Mouse (Mus musculus): ENCODE measurements around the gene Abhd16a. TPM values are rescaled to one million over a fixed set of nuclear protein-coding genes. Genes with fewer than 3 reads are reported as not detected.

Abhd16a gene
- polyA plus RNA-seq, 1 experiment = 119 TPM

GRCm38 (mm10) chr17:35134801-35135590, 45.9 kb downstream of the Abhd16a start, which contains the start of gene Bag6:
Bag6 (plus strand) TSS chr17:35135178.
- no peak; the same call in 1 of the 2 replicates for TF ChIP-seq POLR2A (IDR thresholded peaks at IDR 0.05; ENCODE audit: low read depth, low read length)
- TF ChIP-seq CTCF (IDR thresholded peaks at IDR 0.05; ENCODE audit: extremely low read depth, insufficient read depth, insufficient read length, insufficient replicate concordance) = no peak
- H3K4me1 ChIP-seq (ENCODE audit: control insufficient read depth, insufficient read depth, insufficient read length) = peaks cover 5% of the 10 kb centered on the region; the same call in 1 of the 2 replicates
- peak within 1 kb of the TSS; percentile 97 for H3K27ac ChIP-seq (ENCODE audit: insufficient read depth, low read length)
- no peaks in the 10 kb centered on the region for H3K27me3 ChIP-seq (ENCODE audit: control insufficient read depth, insufficient read depth, low read length)
- WGBS = under 1% methylated on average over 66 of the region's 66 CpGs
- peak within 1 kb of the TSS; percentile 98 for H3K4me3 ChIP-seq (ENCODE audit: extremely low read depth, insufficient read depth, insufficient read length)
- peak; percentile 88 to 93 for DNase-seq (ENCODE audit: low read depth in 1 of 2, low spot score in 2 of 2)
- peaks cover 11% of the 10 kb centered on the region for H3K36me3 ChIP-seq (ENCODE audit: control insufficient read depth, insufficient read depth, low read length)

DNA sequence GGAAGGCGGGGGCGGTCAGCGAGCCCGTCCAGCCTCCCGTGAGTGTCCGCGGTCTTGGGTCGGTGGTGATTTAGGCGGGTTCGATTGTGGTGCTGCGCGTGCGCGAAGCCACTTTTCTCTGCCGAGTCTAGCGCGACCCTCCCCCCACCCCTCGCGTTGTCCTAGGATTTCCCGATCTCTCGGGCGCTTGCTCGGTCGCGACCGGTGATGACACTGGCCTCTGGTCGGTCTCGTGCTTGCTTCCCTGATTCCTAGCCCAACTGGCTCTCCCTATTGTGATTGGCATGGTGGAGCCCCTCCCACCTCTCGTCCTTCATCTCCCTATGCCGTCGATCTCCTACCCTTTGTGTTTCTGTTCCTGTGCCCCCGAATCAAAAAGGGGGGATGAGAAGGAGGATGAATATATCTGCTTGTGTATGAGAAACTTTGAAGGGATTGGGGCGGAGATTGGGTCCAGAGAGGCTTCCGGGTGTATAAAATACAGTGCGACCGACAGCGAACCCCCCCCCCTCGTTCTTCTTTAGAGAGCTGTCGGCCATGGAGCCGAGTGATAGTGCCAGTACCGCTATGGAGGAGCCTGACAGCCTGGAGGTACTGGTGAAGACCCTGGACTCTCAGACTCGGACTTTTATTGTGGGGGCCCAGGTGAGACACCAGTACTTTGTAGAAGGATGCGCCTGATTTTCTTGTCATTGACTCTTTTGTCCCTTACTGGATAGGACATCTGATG, 46.7 kb downstream of the Abhd16a start:
- Histone ChIP-seq H3K27me3 (ENCODE audit: control insufficient read depth, insufficient read depth, low read length) (no peaks in the 10 kb centered on the region), H3K36me3 (ENCODE audit: control insufficient read depth, insufficient read depth, low read length) (peaks cover 19% of the 10 kb centered on the region), H3K27ac (ENCODE audit: insufficient read depth, low read length) (peak overlapping the region; percentile 97), H3K4me1 (ENCODE audit: control insufficient read depth, insufficient read depth, insufficient read length) (peaks cover 5% of the 10 kb centered on the region; the same call in 1 of the 2 replicates), H3K4me3 (ENCODE audit: extremely low read depth, insufficient read depth, insufficient read length) (peak overlapping the region; percentile 98)
- under 1% methylated on average over 43 of the region's 43 CpGs for WGBS
- TF ChIP-seq POLR2A (IDR thresholded peaks at IDR 0.05; ENCODE audit: low read depth, low read length) (no peak), CTCF (IDR thresholded peaks at IDR 0.05; ENCODE audit: extremely low read depth, insufficient read depth, insufficient read length, insufficient replicate concordance) (no peak)
- no peak for DNase-seq (ENCODE audit: low read depth in 1 of 2, low spot score in 2 of 2)

DNA sequence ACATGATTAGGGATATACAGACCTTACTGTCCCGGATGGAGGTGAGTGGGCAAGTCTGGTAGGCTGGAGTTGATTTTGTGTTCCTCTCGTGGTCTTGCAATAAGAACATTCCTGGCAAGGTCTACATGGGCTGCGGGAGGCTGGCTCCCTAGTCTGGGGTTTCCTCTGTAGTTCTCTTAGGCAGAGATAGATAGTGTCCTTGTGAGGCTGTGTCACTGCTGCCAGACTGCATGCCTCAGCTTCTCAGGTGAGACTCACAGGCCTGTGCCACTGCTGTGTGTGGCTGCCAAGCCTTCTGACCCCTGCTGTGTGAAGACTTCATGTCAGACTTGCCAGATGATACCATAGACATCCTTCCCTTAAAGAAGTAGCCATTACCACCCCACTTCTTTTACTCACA, 50.2 kb downstream of the Abhd16a start:
- WGBS = 85% methylated on average over 3 of the region's 3 CpGs
- DNase-seq (ENCODE audit: low read depth in 1 of 2, low spot score in 2 of 2) = no peak
- Histone ChIP-seq H3K27me3 (ENCODE audit: control insufficient read depth, insufficient read depth, low read length) (no peaks in the 10 kb centered on the region), H3K36me3 (ENCODE audit: control insufficient read depth, insufficient read depth, low read length) (peaks cover 48% of the 10 kb centered on the region), H3K4me3 (ENCODE audit: extremely low read depth, insufficient read depth, insufficient read length) (no peak overlapping the region), H3K4me1 (ENCODE audit: control insufficient read depth, insufficient read depth, insufficient read length) (peaks cover 5% of the 10 kb centered on the region; the same call in 1 of the 2 replicates), H3K27ac (ENCODE audit: insufficient read depth, low read length) (no peak overlapping the region)
- TF ChIP-seq CTCF (IDR thresholded peaks at IDR 0.05; ENCODE audit: extremely low read depth, insufficient read depth, insufficient read length, insufficient replicate concordance) = no peak
- no peak for TF ChIP-seq POLR2A (IDR thresholded peaks at IDR 0.05; ENCODE audit: low read depth, low read length)

DNA sequence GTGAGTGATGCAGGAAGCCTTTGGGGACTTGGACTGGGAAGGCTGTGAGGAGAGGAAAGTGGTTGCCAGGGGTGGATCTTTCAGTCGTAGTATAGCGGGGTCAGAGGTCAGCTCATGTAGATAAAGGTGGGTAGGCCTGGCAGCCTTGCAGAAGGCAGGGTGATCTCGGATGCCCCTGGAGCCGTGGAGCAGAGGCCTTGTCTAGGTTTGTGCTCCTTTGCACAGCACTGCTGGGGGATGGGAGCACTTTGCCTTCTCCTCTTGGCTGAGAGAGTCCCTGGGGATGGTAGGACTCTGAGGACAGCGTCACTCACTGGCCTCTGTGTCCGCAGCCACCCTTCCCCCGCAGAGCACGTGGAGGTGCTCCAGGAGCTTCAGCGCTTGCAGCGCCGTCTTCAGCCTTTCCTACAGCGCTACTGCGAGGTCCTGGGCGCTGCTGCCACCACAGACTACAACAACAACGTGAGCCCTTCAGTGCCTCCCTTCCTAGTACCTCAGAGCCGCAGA, 51.5 kb downstream of the Abhd16a start:
- Histone ChIP-seq H3K27me3 (ENCODE audit: control insufficient read depth, insufficient read depth, low read length) (no peaks in the 10 kb centered on the region), H3K27ac (ENCODE audit: insufficient read depth, low read length) (no peak overlapping the region), H3K36me3 (ENCODE audit: control insufficient read depth, insufficient read depth, low read length) (peaks cover 60% of the 10 kb centered on the region), H3K4me1 (ENCODE audit: control insufficient read depth, insufficient read depth, insufficient read length) (peaks cover 5% of the 10 kb centered on the region; the same call in 1 of the 2 replicates), H3K4me3 (ENCODE audit: extremely low read depth, insufficient read depth, insufficient read length) (no peak overlapping the region)
- TF ChIP-seq POLR2A (IDR thresholded peaks at IDR 0.05; ENCODE audit: low read depth, low read length) = no peak
- TF ChIP-seq CTCF (IDR thresholded peaks at IDR 0.05; ENCODE audit: extremely low read depth, insufficient read depth, insufficient read length, insufficient replicate concordance) = no peak
- DNase-seq (ENCODE audit: low read depth in 1 of 2, low spot score in 2 of 2) = no peak
- WGBS = 91% methylated on average over 16 of the region's 16 CpGs

GRCm38 (mm10) chr17:35141971-35142370, 52.9 kb downstream of the Abhd16a start:
- H3K4me3 ChIP-seq (ENCODE audit: extremely low read depth, insufficient read depth, insufficient read length) = no peak overlapping the region
- WGBS = 86% methylated on average over 6 of the region's 6 CpGs
- no peaks in the 10 kb centered on the region for H3K4me1 ChIP-seq (ENCODE audit: control insufficient read depth, insufficient read depth, insufficient read length)
- H3K27ac ChIP-seq (ENCODE audit: insufficient read depth, low read length) = no peak overlapping the region
- no peak for DNase-seq (ENCODE audit: low read depth in 1 of 2, low spot score in 2 of 2)
- H3K27me3 ChIP-seq (ENCODE audit: control insufficient read depth, insufficient read depth, low read length) = no peaks in the 10 kb centered on the region
- TF ChIP-seq CTCF (IDR thresholded peaks at IDR 0.05; ENCODE audit: extremely low read depth, insufficient read depth, insufficient read length, insufficient replicate concordance) (no peak), POLR2A (IDR thresholded peaks at IDR 0.05; ENCODE audit: low read depth, low read length) (no peak)
- H3K36me3 ChIP-seq (ENCODE audit: control insufficient read depth, insufficient read depth, low read length) = peaks cover 73% of the 10 kb centered on the region

DNA sequence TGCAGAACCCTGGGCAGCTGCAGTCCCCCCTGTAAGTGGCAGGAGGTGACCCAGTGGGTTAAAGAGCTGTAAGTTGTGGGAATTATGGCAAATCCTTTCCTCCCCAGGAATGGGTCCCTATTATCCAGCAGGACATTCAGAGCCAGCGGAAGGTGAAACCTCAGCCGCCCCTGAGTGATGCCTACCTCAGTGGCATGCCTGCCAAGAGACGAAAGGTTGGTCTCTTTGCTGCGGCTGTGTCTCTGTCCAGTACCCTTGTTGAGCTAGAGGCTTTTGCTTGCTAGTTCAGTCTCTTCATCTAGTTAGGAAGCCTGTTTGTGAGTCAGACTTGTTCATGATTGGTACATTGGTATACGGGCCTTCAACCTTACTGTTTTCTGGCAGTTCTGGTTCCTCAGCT, 57.1 kb downstream of the Abhd16a start:
- no peak for DNase-seq (ENCODE audit: low read depth in 1 of 2, low spot score in 2 of 2)
- no peak overlapping the region for H3K4me3 ChIP-seq (ENCODE audit: extremely low read depth, insufficient read depth, insufficient read length)
- H3K36me3 ChIP-seq (ENCODE audit: control insufficient read depth, insufficient read depth, low read length) = peaks cover 77% of the 10 kb centered on the region
- 86% methylated on average over 5 of the region's 5 CpGs for WGBS
- TF ChIP-seq CTCF (IDR thresholded peaks at IDR 0.05; ENCODE audit: extremely low read depth, insufficient read depth, insufficient read length, insufficient replicate concordance) = no peak
- no peak for TF ChIP-seq POLR2A (IDR thresholded peaks at IDR 0.05; ENCODE audit: low read depth, low read length)
- no peak overlapping the region for H3K27ac ChIP-seq (ENCODE audit: insufficient read depth, low read length)
- no peaks in the 10 kb centered on the region for H3K4me1 ChIP-seq (ENCODE audit: control insufficient read depth, insufficient read depth, insufficient read length)
- H3K27me3 ChIP-seq (ENCODE audit: control insufficient read depth, insufficient read depth, low read length) = no peaks in the 10 kb centered on the region
